Mouse (Mus musculus) heart, embryonic 16.5 days (tissue): ENCODE results near the gene Tmem147. TPM values are rescaled to one million over a fixed set of nuclear protein-coding genes. Genes with fewer than 3 reads are reported as not detected.
"Not testable (repeated sequence)": the region's sequence is repeated elsewhere in the genome, so short reads cannot be mapped to it uniquely, and the experiment has no call there.

Experiments
- ATAC-seq: fragments of 200-750 bp; cut with Nextera tagmentation; replicated peaks from 2 replicates; pipeline ENCODE4 v1.8.0; 2017; ENCODE audit warnings: moderate number of reproducible peaks; ENCODE audit not compliant: insufficient read depth, low FRiP score; ENCODE audit errors: extremely low read depth
- H3K27ac ChIP-seq: fragments of 300-500 bp; sonication (generic); 2 replicates; pipeline ENCODE4 v1.5.1; 2014; ENCODE audit warnings: mild to moderate bottlenecking, low read length, control low read depth, moderate library complexity
- H3K27me3 ChIP-seq: fragments of 300-500 bp; sonication (generic); 2 replicates; pipeline ENCODE4 v1.6.1; 2014; ENCODE audit warnings: low read length, mixed read lengths; ENCODE audit not compliant: control insufficient read depth, insufficient read depth
- H3K36me3 ChIP-seq: fragments of 300-500 bp; sonication (generic); 2 replicates; pipeline ENCODE4 v1.6.1; 2014; ENCODE audit not compliant: control insufficient read depth, insufficient read depth
- H3K4me1 ChIP-seq: fragments of 300-500 bp; sonication (generic); 2 replicates; pipeline ENCODE4 v1.6.1; 2014; ENCODE audit warnings: low read length, mixed read lengths; ENCODE audit not compliant: control insufficient read depth, insufficient read depth
- H3K4me2 ChIP-seq: fragments of 300-500 bp; sonication (generic); 2 replicates; pipeline ENCODE4 v1.6.1; 2014; ENCODE audit warnings: low read depth, mild to moderate bottlenecking, control low read depth, low read length
- H3K4me3 ChIP-seq: fragments of 300-500 bp; sonication (generic); 2 replicates; pipeline ENCODE4 v1.5.1; 2014; ENCODE audit warnings: mild to moderate bottlenecking, control low read depth, low read length
- H3K9ac ChIP-seq: fragments of 300-500 bp; sonication (generic); 2 replicates; pipeline ENCODE4 v1.6.1; 2014; ENCODE audit warnings: low read length, control low read depth
- H3K9me3 ChIP-seq: fragments of 300-500 bp; sonication (generic); replicated peaks from 2 replicates; pipeline ENCODE4 v1.6.1; 2016; ENCODE audit warnings: low read length; ENCODE audit not compliant: control insufficient read depth
- WGBS: fragments of 180-500 bp; shearing (Covaris S2); extraction: QIAGEN DNeasy Blood & Tissue Kit; methylation state at CpG from one replicate; pipeline ENCODE4 v1.1.7; 2014; 5-methylcytosine and 5-hydroxymethylcytosine counted together
- polyA plus RNA-seq: library from polyadenylated mRNA; unstranded; fragments of >200 nt; fragmentation: Nextera tagmentation; extraction: Ambion mirVana; gene quantifications from 2 replicates; pipeline ENCODE4 v1.2.1, GENCODE M21; 2015

Gene Tmem147
- polyA plus RNA-seq, 1 experiment from 2014 or later, result 203 TPM

- H3K4me2 ChIP-seq, result no peak overlapping the region
- 81% methylated on average over 3 of the region's 3 CpGs for WGBS
- ATAC-seq, result no peak
- H3K9ac ChIP-seq, result no peak overlapping the region
- H3K4me1 ChIP-seq, result no peaks in the 10 kb centered on the region
- peaks cover 18% of the 10 kb centered on the region for H3K36me3 ChIP-seq
- H3K9me3 ChIP-seq, result no peaks in the 10 kb centered on the region
- no peak overlapping the region for H3K27ac ChIP-seq
- H3K4me3 ChIP-seq, result no peak overlapping the region
- H3K27me3 ChIP-seq, result no peaks in the 10 kb centered on the region
Observed at GRCm38 (mm10) chr7:30736211-30736610, 6.9 kb upstream of the Tmem147 start.

GRCm38 (mm10) chr7:30730064-30730722 lies 853 bp upstream of the Tmem147 start:
- WGBS, result 28% methylated on average over 14 of the region's 22 CpGs
- ATAC-seq, H3K9me3 ChIP-seq, H3K27me3 ChIP-seq: not testable (repeated sequence)
- Histone ChIP-seq H3K27ac (peak overlapping the region; percentile 90), H3K4me1 (peaks cover 14% of the 10 kb centered on the region), H3K9ac (peak overlapping the region; percentile 92), H3K4me3 (peak overlapping the region; percentile 80), H3K36me3 (peaks cover 16% of the 10 kb centered on the region), H3K4me2 (peak overlapping the region; percentile 73)

- peak overlapping the region; percentile 90; the same call in 1 of the 2 replicates for H3K27ac ChIP-seq
- H3K4me3 ChIP-seq, result peak overlapping the region; percentile 80
- peak; percentile 46 for ATAC-seq
- H3K9me3 ChIP-seq, result no peaks in the 10 kb centered on the region
- no peaks in the 10 kb centered on the region for H3K27me3 ChIP-seq
- H3K4me2 ChIP-seq, result peak overlapping the region; percentile 73
- 6% methylated on average over 26 of the region's 26 CpGs for WGBS
- peaks cover 14% of the 10 kb centered on the region for H3K4me1 ChIP-seq
- peaks cover 9% of the 10 kb centered on the region for H3K36me3 ChIP-seq
- peak overlapping the region; percentile 92 for H3K9ac ChIP-seq
Observed at GRCm38 (mm10) chr7:30728739-30729395, 473 bp downstream of the Tmem147 start.

- Histone ChIP-seq H3K36me3 (peaks cover 9% of the 10 kb centered on the region), H3K27ac (no peak overlapping the region), H3K4me3 (peak overlapping the region; percentile 80), H3K9me3 (no peaks in the 10 kb centered on the region), H3K27me3 (no peaks in the 10 kb centered on the region), H3K4me1 (peaks cover 14% of the 10 kb centered on the region), H3K4me2 (peak overlapping the region; percentile 73), H3K9ac (peak overlapping the region; percentile 92)
- no peak for ATAC-seq
- 79% methylated on average over 6 of the region's 6 CpGs for WGBS
Observed at GRCm38 (mm10) chr7:30728214-30728613, 1.1 kb downstream of the Tmem147 start.

GRCm38 (mm10) chr7:30723274-30723953 lies 5.9 kb downstream of the Tmem147 start:
- Histone ChIP-seq H3K9ac (no peak overlapping the region), H3K9me3 (no peaks in the 10 kb centered on the region), H3K4me3 (no peak overlapping the region), H3K4me2 (no peak overlapping the region), H3K27me3 (peaks cover 2% of the 10 kb centered on the region; the same call in 1 of the 2 replicates), H3K4me1 (peaks cover 3% of the 10 kb centered on the region), H3K27ac (no peak overlapping the region), H3K36me3 (peaks cover 6% of the 10 kb centered on the region; the same call in 1 of the 2 replicates)
- ATAC-seq, result no peak
- 66% methylated on average over 6 of the region's 6 CpGs for WGBS

GRCm38 (mm10) chr7:30721286-30721685 lies 8.1 kb downstream of the Tmem147 start:
- WGBS, result 82% methylated on average over 7 of the region's 7 CpGs
- Histone ChIP-seq H3K9me3 (no peaks in the 10 kb centered on the region; the same call in 1 of the 2 replicates), H3K4me2 (no peak overlapping the region), H3K27ac (no peak overlapping the region), H3K36me3 (no peaks in the 10 kb centered on the region), H3K27me3 (peaks cover 19% of the 10 kb centered on the region), H3K4me3 (no peak overlapping the region), H3K4me1 (peaks cover 11% of the 10 kb centered on the region), H3K9ac (no peak overlapping the region)
- ATAC-seq, result no peak

GRCm38 (mm10) chr7:30719669-30720068 lies 9.7 kb downstream of the Tmem147 start:
- Histone ChIP-seq H3K36me3 (no peaks in the 10 kb centered on the region), H3K4me3 (no peak overlapping the region), H3K4me2 (no peak overlapping the region), H3K4me1 (peaks cover 11% of the 10 kb centered on the region), H3K27ac (no peak overlapping the region), H3K27me3 (peaks cover 26% of the 10 kb centered on the region), H3K9ac (no peak overlapping the region), H3K9me3 (no peaks in the 10 kb centered on the region; the same call in 1 of the 2 replicates)
- 91% methylated on average over 5 of the region's 5 CpGs for WGBS
- no peak for ATAC-seq

- ATAC-seq, result no peak
- no peaks in the 10 kb centered on the region; the same call in 1 of the 2 replicates for H3K9me3 ChIP-seq
- peak overlapping the region; percentile 6; the same call in 1 of the 2 replicates for H3K9ac ChIP-seq
- H3K27me3 ChIP-seq, result peaks cover 26% of the 10 kb centered on the region
- peaks cover 11% of the 10 kb centered on the region for H3K4me1 ChIP-seq
- H3K4me2 ChIP-seq, result peak overlapping the region; percentile 74
- H3K27ac ChIP-seq, result no peak overlapping the region
- H3K4me3 ChIP-seq, result peak overlapping the region; percentile 42
- 14% methylated on average over 14 of the region's 14 CpGs for WGBS
- H3K36me3 ChIP-seq, result no peaks in the 10 kb centered on the region
Observed at GRCm38 (mm10) chr7:30717716-30718046, 11.7 kb downstream of the Tmem147 start.
